Mouse (Mus musculus): Measurements from ENCODE around the gene Tmem91.

The Tmem91 gene

GRCm38 (mm10) chr7:25626509-25627430 is 48.2 kb downstream of the Tmem91 start, which contains the start of gene B3gnt8:
B3gnt8 (plus strand) TSS chr7:25626654.
- in situ Hi-C loops (cut with MboI): no loop called here

- in situ Hi-C loops (cut with MboI): no loop called here
Measured at GRCm38 (mm10) chr7:25625594-25626250, 49.2 kb downstream of the Tmem91 start.

GRCm38 (mm10) chr7:25624851-25625250 is 50.1 kb downstream of the Tmem91 start:
- in situ Hi-C loops (cut with MboI): loop anchor here (5.0 kb wide), 1 partner anchor 32 kb away; the partner anchor contains the start of genes Bckdha and Exosc5

GRCm38 (mm10) chr7:25623857-25624370 is 51.1 kb downstream of the Tmem91 start:
- in situ Hi-C loops (cut with MboI): loop anchor here (5.0 kb wide), 1 partner anchor 33 kb away; the partner anchor contains the start of genes Bckdha and Exosc5

- in situ Hi-C loops (cut with MboI): loop anchor here (5.0 kb wide), 1 partner anchor 37 kb away; the partner anchor contains the start of genes Bckdha and Exosc5
Measured at GRCm38 (mm10) chr7:25620751-25621150, 54.2 kb downstream of the Tmem91 start.

- in situ Hi-C loops (cut with MboI): loop anchor here (5.0 kb wide), 1 partner anchor 37 kb away; the partner anchor contains the start of genes Bckdha and Exosc5
Measured at GRCm38 (mm10) chr7:25620101-25620500, 54.9 kb downstream of the Tmem91 start.

- in situ Hi-C loops (cut with MboI): no loop called here
Measured at GRCm38 (mm10) chr7:25619722-25619991, 55.3 kb downstream of the Tmem91 start.
